Mouse (Mus musculus): ENCODE measurements around the gene Gm17660. TPM values are rescaled to one million over a fixed set of nuclear protein-coding genes. Genes with fewer than 3 reads are reported as not detected.
A peak's percentile ranks its signal among the peaks of the same experiment; 100 is the strongest.

The Gm17660 gene
- total and polyA plus RNA-seq, 3 experiments, result not detected

DNA sequence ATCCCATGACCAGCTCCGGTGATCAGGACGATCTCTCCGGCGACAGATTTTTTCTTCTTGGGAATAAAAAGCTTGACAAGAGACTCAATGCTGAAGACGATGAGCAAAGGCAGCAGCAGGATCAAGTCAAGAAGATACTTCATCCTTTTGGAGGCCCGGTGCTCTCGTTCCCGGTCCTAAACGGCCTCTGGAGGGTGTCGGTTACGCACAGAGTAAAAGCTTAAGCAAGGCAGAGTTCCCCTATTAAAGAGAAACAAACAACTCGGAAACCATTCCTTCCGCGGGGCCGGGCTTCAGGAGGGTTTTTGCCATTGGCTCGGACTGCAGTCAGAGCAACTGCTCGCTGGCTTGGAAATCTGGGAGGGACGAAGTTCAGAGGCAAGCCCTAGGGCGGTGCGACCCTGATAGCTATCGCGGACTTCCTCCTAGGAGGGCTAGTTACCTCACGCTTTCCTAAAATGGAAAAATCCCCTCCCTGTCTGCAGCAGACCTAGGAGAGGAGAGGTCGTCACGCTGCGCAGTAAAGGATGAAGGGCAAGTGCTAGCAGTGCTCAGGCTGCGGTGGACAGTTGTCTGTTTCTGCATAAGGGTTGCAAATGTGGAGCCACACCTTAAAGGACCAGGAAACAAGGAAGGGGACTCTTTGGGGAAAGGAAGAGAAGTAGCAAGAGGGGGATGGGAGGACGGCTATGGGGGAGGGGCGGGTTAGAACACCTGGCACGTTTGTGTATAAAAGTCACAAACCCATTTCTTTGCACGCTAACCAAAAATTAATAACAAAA, 55.6 kb downstream of the Gm17660 start, which contains the start of gene Hsd17b11 (continued):
- TF ChIP-seq GABPA (IDR thresholded peaks at IDR 0.05; ENCODE audit: low read depth, low read length) (no peak), KAT2A (conservative IDR thresholded peaks at IDR 0.05; ENCODE audit: low read depth, low read length) (no peak), SIN3A (IDR thresholded peaks at IDR 0.05; ENCODE audit: low read length) (peak; percentile 86), HCFC1 (IDR thresholded peaks at IDR 0.05; ENCODE audit: low read depth, low read length) (peak; percentile 54), JUND (IDR thresholded peaks at IDR 0.05; ENCODE audit: low read depth, low read length) (0 out of 2 replicates have a peak, but pooled peaks have one; percentile 44), NELFE (IDR thresholded peaks at IDR 0.05; ENCODE audit: low read depth, low read length) (peak; percentile 67), ZNF384 (IDR thresholded peaks at IDR 0.05; ENCODE audit: low read depth, low read length) (no peak), TCF12 (IDR thresholded peaks at IDR 0.05; ENCODE audit: low read depth, low read length) (no peak; the same call in 1 of the 2 replicates), SMC3 (IDR thresholded peaks at IDR 0.05; ENCODE audit: low read depth, low read length) (no peak), CHD2 (IDR thresholded peaks at IDR 0.05; ENCODE audit: low read length) (peak; percentile 91), UBTF (IDR thresholded peaks at IDR 0.05; ENCODE audit: borderline replicate concordance, insufficient read depth, low read depth, low read length) (no peak), MAZ (IDR thresholded peaks at IDR 0.05; ENCODE audit: low read depth, low read length) (0 out of 2 replicates have a peak, but pooled peaks have one; percentile 48), MAX (IDR thresholded peaks at IDR 0.05; ENCODE audit: low read length) (peak; percentile 17; the same call in 1 of the 2 replicates), MYB (IDR thresholded peaks at IDR 0.05; ENCODE audit: low read depth, low read length) (no peak), MEF2A (IDR thresholded peaks at IDR 0.05; ENCODE audit: extremely low read depth, insufficient replicate concordance, low read depth, low read length, poor library complexity, severe bottlenecking) (no peak), MYC (IDR thresholded peaks at IDR 0.05; ENCODE audit: low read depth, low read length) (no peak), ZKSCAN1 (IDR thresholded peaks at IDR 0.05; ENCODE audit: low read depth, low read length) (no peak), NRF1 (IDR thresholded peaks at IDR 0.05; ENCODE audit: insufficient read depth, low read depth, low read length, poor library complexity, severe bottlenecking) (no peak; the same call in 1 of the 2 replicates)

Other genes starting within 250 kb of the Gm17660 start
- gene Klhl8, start 166.3 kb downstream of the Gm17660 start, total RNA-seq (2012; rRNA removed), result 5.1 and 6.2 TPM in 2 replicates
- gene Klhl8, start 166.3 kb downstream of the Gm17660 start, polyA plus RNA-seq (2012; ENCODE audit: insufficient read depth in 1 of 2, insufficient read length in 2 of 2, low read depth in 1 of 2, low replicate concordance in 2 of 2, missing spikeins in 1 of 2), result 1 to 10 TPM in 1 of 2 experiments, not detected in 1; 5.6 TPM
- gene Hsd17b13, start 100.2 kb downstream of the Gm17660 start, total RNA-seq (2012; rRNA removed), result not detected in 2 replicates
- under 1 TPM in 1 of 2 experiments, not detected in 1; 0.08 TPM for gene Hsd17b13, start 100.2 kb downstream of the Gm17660 start, polyA plus RNA-seq (2012; ENCODE audit: insufficient read depth in 1 of 2, insufficient read length in 2 of 2, low read depth in 1 of 2, low replicate concordance in 2 of 2, missing spikeins in 1 of 2)
- gene Hsd17b11, start 55.7 kb downstream of the Gm17660 start, total RNA-seq (2012; rRNA removed), result 8.7 and 11.2 TPM in 2 replicates
- gene Hsd17b11, start 55.7 kb downstream of the Gm17660 start, polyA plus RNA-seq (2012; ENCODE audit: insufficient read depth in 1 of 2, insufficient read length in 2 of 2, low read depth in 1 of 2, low replicate concordance in 2 of 2, missing spikeins in 1 of 2), result 10 to 100 TPM in 1 of 2 experiments, not detected in 1; 16.0 TPM
- 83.2 and 102 TPM in 2 replicates for gene Nudt9, start 31.3 kb downstream of the Gm17660 start, total RNA-seq (2012; rRNA removed)
- gene Nudt9, start 31.3 kb downstream of the Gm17660 start, polyA plus RNA-seq (2012; ENCODE audit: insufficient read depth in 1 of 2, insufficient read length in 2 of 2, low read depth in 1 of 2, low replicate concordance in 2 of 2, missing spikeins in 1 of 2), result 100 to 1,000 TPM in 1 of 2 experiments, not detected in 1; 125 TPM
- gene Sparcl1, start 36.1 kb upstream of the Gm17660 start, total RNA-seq (2012; rRNA removed), result not detected in 2 replicates
- not detected for gene Sparcl1, start 36.1 kb upstream of the Gm17660 start, polyA plus RNA-seq (2012; ENCODE audit: insufficient read depth in 1 of 2, insufficient read length in 2 of 2, low read depth in 1 of 2, low replicate concordance in 2 of 2, missing spikeins in 1 of 2)
- gene Dspp, start 93.1 kb upstream of the Gm17660 start, total RNA-seq (2012; rRNA removed), result 0.03 TPM in 1 of 2 replicates, not detected in the other
- not detected for gene Dspp, start 93.1 kb upstream of the Gm17660 start, polyA plus RNA-seq (2012; ENCODE audit: insufficient read depth in 1 of 2, insufficient read length in 2 of 2, low read depth in 1 of 2, low replicate concordance in 2 of 2, missing spikeins in 1 of 2)
- not detected in 2 replicates for gene Dmp1, start 125.0 kb upstream of the Gm17660 start, total RNA-seq (2012; rRNA removed)
- gene Dmp1, start 125.0 kb upstream of the Gm17660 start, polyA plus RNA-seq (2012; ENCODE audit: insufficient read depth in 1 of 2, insufficient read length in 2 of 2, low read depth in 1 of 2, low replicate concordance in 2 of 2, missing spikeins in 1 of 2), result not detected
- not detected in 2 replicates for gene Ibsp, start 221.6 kb upstream of the Gm17660 start, total RNA-seq (2012; rRNA removed)
- not detected for gene Ibsp, start 221.6 kb upstream of the Gm17660 start, polyA plus RNA-seq (2012; ENCODE audit: insufficient read depth in 1 of 2, insufficient read length in 2 of 2, low read depth in 1 of 2, low replicate concordance in 2 of 2, missing spikeins in 1 of 2)
- not detected in 2 replicates for gene Mepe, start 247.7 kb upstream of the Gm17660 start, total RNA-seq (2012; rRNA removed)
- not detected for gene Mepe, start 247.7 kb upstream of the Gm17660 start, polyA plus RNA-seq (2012; ENCODE audit: insufficient read depth in 1 of 2, insufficient read length in 2 of 2, low read depth in 1 of 2, low replicate concordance in 2 of 2, missing spikeins in 1 of 2)